Mouse (Mus musculus) liver, postnatal 0 days (tissue): ENCODE measurements at regions not wholly inside any gene's neighbourhood (a gene's known extent, or its start where the extent isn't known, plus 50 kb on each side); places are given as distances from the start of the nearest gene placed in this dataset. TPM values are rescaled to one million over a fixed set of nuclear protein-coding genes. Genes with fewer than 3 reads are reported as not detected.
A peak's percentile ranks its signal among the peaks of the same experiment; 100 is the strongest.
"Not testable (repeated sequence)": the region's sequence is repeated elsewhere in the genome, so short reads cannot be mapped to it uniquely, and the experiment has no call there.

ENCODE experiments used
- ATAC-seq: fragments of 200-750 bp; cut with Nextera tagmentation; 2 replicates; pipeline ENCODE4 v1.8.0; 2017; ENCODE audit warnings: mild to moderate bottlenecking, moderate library complexity
- DNase-seq: peaks from one replicate; pipeline ENCODE4 v3.0.0-alpha.2; 2016
- H3K27ac ChIP-seq: fragments of 300-500 bp; sonication (generic); 2 replicates; pipeline ENCODE4 v1.5.1; 2014; ENCODE audit warnings: antibody characterized with exemption, moderate library complexity, mild to moderate bottlenecking, low read depth
- H3K27me3 ChIP-seq: fragments of 300-500 bp; sonication (generic); 2 replicates; pipeline ENCODE4 v1.6.1; 2014; ENCODE audit warnings: low read length, control low read depth, mixed read lengths; ENCODE audit not compliant: insufficient read depth
- H3K36me3 ChIP-seq: fragments of 300-500 bp; sonication (generic); replicated peaks from 2 replicates; pipeline ENCODE4 v1.6.1; 2014; ENCODE audit warnings: mild to moderate bottlenecking, control low read depth, low read length, moderate library complexity, mixed read lengths; ENCODE audit not compliant: insufficient read depth
- H3K4me1 ChIP-seq: fragments of 300-500 bp; sonication (generic); 2 replicates; pipeline ENCODE4 v1.6.1; 2014; ENCODE audit warnings: antibody characterized with exemption, mild to moderate bottlenecking, control low read depth; ENCODE audit not compliant: insufficient read depth
- H3K4me2 ChIP-seq: fragments of 300-500 bp; sonication (generic); 2 replicates; pipeline ENCODE4 v1.6.1; 2014; ENCODE audit warnings: low read depth, mild to moderate bottlenecking, low read length, moderate library complexity, mixed read lengths
- H3K4me3 ChIP-seq: fragments of 300-500 bp; sonication (generic); 2 replicates; pipeline ENCODE4 v1.5.1; 2014; ENCODE audit warnings: low read depth, low read length
- H3K9ac ChIP-seq: fragments of 300-500 bp; sonication (generic); replicated peaks from 2 replicates; pipeline ENCODE4 v1.6.1; 2014; ENCODE audit warnings: mild to moderate bottlenecking, moderate library complexity
- H3K9me3 ChIP-seq: fragments of 300-500 bp; sonication (generic); 2 replicates; pipeline ENCODE4 v1.6.1; 2016; ENCODE audit warnings: mild to moderate bottlenecking, control low read depth, low read length, mixed read lengths
- CTCF ChIP-seq: sonication (generic); IDR thresholded peaks from 2 replicates; pipeline ENCODE4 v1.5.1; 2016; ENCODE audit warnings: antibody characterized with exemption, low read depth
- EP300 ChIP-seq: IDR thresholded peaks from 2 replicates; pipeline ENCODE4 v1.6.1; 2016; ENCODE audit warnings: antibody characterized with exemption, low read depth, mild to moderate bottlenecking
- WGBS: fragments of 180-500 bp; shearing (Covaris S2); extraction: QIAGEN DNeasy Blood & Tissue Kit; methylation state at CpG from one replicate; pipeline ENCODE4 v1.1.7; 2014; ENCODE audit not compliant: insufficient replicate concordance; 5-methylcytosine and 5-hydroxymethylcytosine counted together
- microRNA-seq: library from miRNA; unstranded; fragments of <30 nt; microRNA quantifications from one replicate; pipeline ENCODE4, GENCODE M21; 2016

DNA sequence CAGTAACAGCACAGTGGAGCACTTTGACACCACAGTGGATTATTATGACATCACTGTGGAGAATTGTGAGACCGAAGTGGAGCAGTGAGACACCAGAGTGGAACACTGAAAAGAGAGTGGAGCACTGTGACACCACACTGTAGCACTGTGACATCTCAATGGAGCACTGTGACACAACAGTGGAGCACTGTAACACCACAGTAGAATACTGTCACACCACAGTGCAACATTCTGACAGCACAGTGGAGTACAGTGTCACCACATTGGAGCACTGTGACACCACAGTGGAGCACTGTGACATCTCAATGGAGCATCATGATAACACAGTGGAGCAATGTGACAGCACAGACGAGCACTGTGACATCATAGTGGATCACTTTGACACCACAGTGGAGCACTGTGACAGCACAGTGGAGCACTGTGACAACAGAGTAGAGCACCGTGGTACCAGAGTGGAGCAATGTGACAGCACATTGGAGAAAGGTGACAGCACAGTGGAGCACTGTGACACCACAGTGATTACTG is 83.0 kb upstream of the Vmn1r2 start:
- Histone ChIP-seq H3K4me1 (no peaks in the 10 kb centered on the region), H3K9ac (no peak overlapping the region), H3K4me3 (no peak overlapping the region), H3K4me2 (no peak overlapping the region), H3K36me3 (no peaks in the 10 kb centered on the region), H3K9me3 (peaks cover 24% of the 10 kb centered on the region), H3K27ac (no peak overlapping the region), H3K27me3 (no peaks in the 10 kb centered on the region)
- 55% methylated on average over 3 of the region's 3 CpGs for WGBS
- DNase-seq (peak; percentile 17), ATAC-seq (no peak; the same call in 1 of the 2 replicates)
- no peak for TF ChIP-seq EP300
- TF ChIP-seq CTCF: no peak

- peak; percentile 14 for DNase-seq
- Histone ChIP-seq H3K9me3 (peaks cover 31% of the 10 kb centered on the region), H3K4me3 (no peak overlapping the region), H3K27ac (no peak overlapping the region), H3K27me3 (no peaks in the 10 kb centered on the region), H3K9ac (no peak overlapping the region), H3K36me3 (no peaks in the 10 kb centered on the region), H3K4me1 (no peaks in the 10 kb centered on the region), H3K4me2 (no peak overlapping the region)
- no peak for ATAC-seq
- TF ChIP-seq EP300 (no peak), CTCF (no peak)
- 57% methylated on average over 6 of the region's 6 CpGs for WGBS
Measured at GRCm38 (mm10) chr4:3085456-3086448, 81.4 kb upstream of the Vmn1r2 start.

DNA sequence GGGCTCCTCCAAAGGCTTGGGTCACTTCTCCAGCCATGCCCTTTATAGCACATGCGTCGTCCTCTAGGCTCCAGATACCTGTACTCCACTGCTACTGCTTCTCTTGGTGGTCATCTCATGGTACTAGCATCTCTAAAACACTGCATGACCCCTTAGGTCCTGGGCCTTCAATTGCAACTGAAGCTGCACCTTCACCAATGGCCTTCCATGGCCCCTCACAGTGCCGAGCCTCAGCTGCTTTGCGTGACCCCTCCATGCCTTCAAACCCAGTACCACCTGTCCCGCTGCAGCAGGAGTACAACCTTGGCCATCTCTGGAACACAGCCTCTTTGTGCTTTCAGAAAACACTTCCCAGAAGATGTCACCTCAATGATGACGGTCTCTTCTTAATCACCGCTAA is 79.5 kb upstream of the Vmn1r2 start:
- H3K27me3 ChIP-seq, H3K4me2 ChIP-seq, H3K9ac ChIP-seq, H3K4me1 ChIP-seq, ATAC-seq, H3K4me3 ChIP-seq, DNase-seq, H3K36me3 ChIP-seq, H3K27ac ChIP-seq: not testable (repeated sequence)
- H3K9me3 ChIP-seq: peaks cover 27% of the 10 kb centered on the region
- 65% methylated on average over 7 of the region's 7 CpGs for WGBS

GRCm38 (mm10) chr4:3089567-3090377 is 77.3 kb upstream of the Vmn1r2 start:
- Histone ChIP-seq H3K36me3 (no peaks in the 10 kb centered on the region), H3K4me1 (no peaks in the 10 kb centered on the region), H3K9ac (no peak overlapping the region), H3K9me3 (peaks cover 13% of the 10 kb centered on the region), H3K4me3 (no peak overlapping the region), H3K27me3 (no peaks in the 10 kb centered on the region), H3K4me2 (no peak overlapping the region), H3K27ac (no peak overlapping the region)
- whole genome bisulfite sequencing: 56% methylated on average over 13 of the region's 13 CpGs
- ATAC-seq (peak; percentile 35; the same call in 1 of the 2 replicates), DNase-seq (no peak)
- TF ChIP-seq EP300 (no peak), CTCF (no peak)

- DNase-seq (no peak), ATAC-seq (0 out of 2 replicates have a peak, but pooled peaks have one; percentile 33)
- no peak overlapping the region for H3K9ac ChIP-seq
- H3K4me3 ChIP-seq: no peak overlapping the region
- no peaks in the 10 kb centered on the region for H3K4me1 ChIP-seq
- H3K36me3 ChIP-seq: no peaks in the 10 kb centered on the region
- H3K27ac ChIP-seq: no peak overlapping the region
- WGBS: 77% methylated on average over 11 of the region's 11 CpGs
- H3K4me2 ChIP-seq: no peak overlapping the region
- H3K9me3 ChIP-seq: peaks cover 13% of the 10 kb centered on the region
- TF ChIP-seq CTCF (no peak), EP300 (no peak)
- H3K27me3 ChIP-seq: no peaks in the 10 kb centered on the region
Measured at GRCm38 (mm10) chr4:3090378-3090735, 76.8 kb upstream of the Vmn1r2 start.

GRCm38 (mm10) chr4:3090742-3091141 is 76.4 kb upstream of the Vmn1r2 start:
- peaks cover 13% of the 10 kb centered on the region for H3K9me3 ChIP-seq
- no peaks in the 10 kb centered on the region for H3K4me1 ChIP-seq
- no peak overlapping the region for H3K4me3 ChIP-seq
- DNase-seq (no peak), ATAC-seq (peak; percentile 44; the same call in 1 of the 2 replicates)
- H3K9ac ChIP-seq: no peak overlapping the region
- no peak overlapping the region for H3K27ac ChIP-seq
- WGBS: 70% methylated on average over 9 of the region's 9 CpGs
- H3K4me2 ChIP-seq: no peak overlapping the region
- H3K27me3 ChIP-seq: no peaks in the 10 kb centered on the region
- H3K36me3 ChIP-seq: no peaks in the 10 kb centered on the region
- TF ChIP-seq EP300 (no peak), CTCF (no peak)

Small RNA genes in the stretch of these regions (microRNA-seq; reads per million reads assigned to microRNA genes)
- not detected for gene Gm27878
